Mouse (Mus musculus) layer of hippocampus, adult 9-11 months (tissue): ENCODE data around the gene Dock2.
A peak's percentile ranks its signal among the peaks of the same experiment; 100 is the strongest.

ENCODE experiments used
- DNase-seq: peaks from one replicate; pipeline ENCODE4 v3.0.0; 2022

Gene Dock2

DNA sequence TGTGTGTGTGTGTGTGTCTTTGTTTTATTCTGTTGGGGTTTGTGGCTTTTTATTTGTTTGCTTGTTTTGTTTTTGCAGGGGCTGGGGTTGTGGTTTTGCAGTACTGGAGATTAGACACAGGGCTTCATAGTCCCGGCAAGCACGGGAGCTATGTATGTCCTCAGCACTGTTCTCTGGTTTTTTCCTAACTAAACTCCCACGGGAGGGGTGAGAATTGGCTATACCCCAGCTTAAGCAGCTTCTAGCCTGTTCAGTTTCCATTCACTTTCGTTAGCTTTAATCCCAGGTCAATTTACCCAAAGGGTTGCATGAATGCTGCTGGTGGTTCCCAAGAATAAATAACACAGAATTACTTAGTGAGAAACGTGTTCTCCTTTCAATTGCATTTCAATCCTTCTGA, 376.8 kb downstream of the Dock2 start:
- DNase-seq = no peak

DNA sequence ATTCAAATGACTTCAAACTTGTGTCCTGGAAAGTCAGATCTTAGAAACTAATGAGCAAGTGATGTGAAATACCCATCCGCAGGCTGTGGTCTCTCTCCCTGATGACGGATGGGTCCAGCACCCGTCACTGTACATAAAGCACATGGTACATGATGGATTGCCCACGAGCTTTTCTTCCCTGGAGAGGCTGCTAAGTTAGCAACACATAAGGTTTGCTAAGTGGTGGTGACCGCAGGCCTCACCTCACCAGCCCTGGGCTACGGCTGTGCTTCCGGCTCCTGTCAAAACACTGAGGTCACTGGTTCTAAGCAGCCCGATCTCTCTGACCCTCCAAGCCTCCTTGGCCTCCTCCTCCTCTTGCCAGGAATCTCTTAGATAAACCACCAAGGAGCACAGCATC, 377.4 kb downstream of the Dock2 start:
- no peak for DNase-seq

DNA sequence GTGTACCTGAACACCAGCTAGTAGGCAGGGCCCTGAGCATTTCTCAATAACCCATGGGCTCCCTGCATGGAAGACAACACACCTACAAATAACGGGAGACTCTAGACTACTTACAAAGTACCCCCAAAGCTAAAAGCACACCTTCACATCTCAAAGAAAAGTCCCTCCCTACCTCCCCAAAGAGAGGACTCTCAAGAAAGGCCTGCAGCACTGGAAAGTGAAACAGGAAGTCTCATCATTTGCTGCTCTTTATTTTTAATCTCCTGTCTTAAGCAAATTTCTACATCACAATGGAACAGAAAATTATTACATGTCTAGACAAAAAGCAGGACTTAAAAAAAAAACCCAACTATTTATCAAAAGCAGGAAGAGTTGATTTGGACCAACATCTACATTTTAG, 378.4 kb downstream of the Dock2 start:
- no peak for DNase-seq

DNA sequence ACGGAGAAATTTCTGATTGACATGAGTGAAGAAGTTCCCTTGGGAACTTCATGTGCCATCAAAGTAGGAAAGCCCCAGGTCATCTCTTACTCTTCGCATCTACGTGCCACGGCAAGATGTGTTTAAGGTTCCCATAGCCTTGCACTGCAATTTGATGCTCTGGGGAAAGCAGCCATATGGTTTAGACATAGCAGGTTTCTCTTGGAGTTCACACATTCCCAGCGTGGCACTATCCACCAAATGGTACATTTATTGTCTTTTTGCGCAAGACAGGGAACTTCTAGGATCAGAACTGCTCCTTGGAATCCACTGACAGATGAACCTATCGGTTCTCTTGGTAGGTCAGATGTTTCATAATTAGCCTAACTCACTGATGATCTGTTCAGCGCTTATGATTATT, 382.3 kb downstream of the Dock2 start:
- DNase-seq = no peak

DNA sequence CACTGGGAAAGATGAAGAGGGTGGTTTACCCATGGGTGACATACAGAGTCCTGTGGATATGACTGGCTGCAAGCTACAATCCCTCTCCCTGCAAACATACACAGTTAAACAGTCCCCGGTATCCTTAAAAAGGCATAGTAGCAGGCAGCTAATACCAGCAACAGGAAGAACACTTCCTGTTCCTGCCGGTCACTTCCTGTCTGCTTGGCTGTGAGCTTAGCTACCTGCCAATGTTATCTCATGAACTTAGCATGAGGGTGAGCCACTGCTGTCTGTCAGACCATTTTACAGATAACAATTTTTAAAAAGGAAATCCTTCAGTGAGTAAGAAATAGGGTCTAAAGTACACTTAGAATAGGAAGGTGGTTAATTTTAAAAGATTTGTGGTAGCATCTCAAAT, 385.1 kb downstream of the Dock2 start:
- no peak for DNase-seq

DNA sequence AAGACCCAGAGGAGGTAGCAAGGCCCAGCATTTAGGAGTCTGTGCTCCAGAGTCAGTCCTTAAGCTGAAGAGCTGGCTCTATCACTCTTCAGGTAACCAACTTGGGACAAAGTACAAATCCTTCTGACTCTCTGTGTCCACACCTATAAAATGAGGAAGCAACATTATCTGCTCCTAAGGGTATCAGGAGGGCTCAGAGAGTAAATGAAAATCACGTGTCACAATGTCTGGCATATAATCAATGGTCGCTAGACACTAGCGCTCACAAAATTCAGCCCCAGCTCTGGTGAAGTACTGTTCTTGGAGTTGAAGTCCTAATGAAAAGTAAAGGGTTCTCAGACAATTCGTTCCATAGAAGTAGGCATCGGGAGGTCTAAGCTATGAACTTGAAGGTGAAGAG, 386.0 kb downstream of the Dock2 start:
- no peak for DNase-seq

DNA sequence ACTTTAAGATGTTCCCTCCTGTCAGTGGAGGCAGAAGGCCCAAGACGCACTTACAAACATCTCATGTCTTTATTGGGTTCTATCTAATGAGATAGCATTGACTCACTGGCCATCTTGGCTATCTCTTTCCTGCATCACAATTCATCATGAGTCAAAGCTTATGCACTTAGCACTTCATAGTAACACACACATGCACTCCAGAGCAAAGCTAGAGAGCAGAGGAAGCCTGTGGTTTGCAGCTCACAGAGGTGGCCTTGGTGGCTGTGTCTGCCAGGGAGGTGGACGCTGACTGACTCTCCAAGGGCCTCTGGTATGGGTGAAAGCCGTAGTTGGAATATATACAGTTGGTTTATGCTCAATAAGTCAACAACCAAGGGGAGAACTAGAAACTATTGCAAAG, 387.9 kb downstream of the Dock2 start:
- DNase-seq = no peak

DNA sequence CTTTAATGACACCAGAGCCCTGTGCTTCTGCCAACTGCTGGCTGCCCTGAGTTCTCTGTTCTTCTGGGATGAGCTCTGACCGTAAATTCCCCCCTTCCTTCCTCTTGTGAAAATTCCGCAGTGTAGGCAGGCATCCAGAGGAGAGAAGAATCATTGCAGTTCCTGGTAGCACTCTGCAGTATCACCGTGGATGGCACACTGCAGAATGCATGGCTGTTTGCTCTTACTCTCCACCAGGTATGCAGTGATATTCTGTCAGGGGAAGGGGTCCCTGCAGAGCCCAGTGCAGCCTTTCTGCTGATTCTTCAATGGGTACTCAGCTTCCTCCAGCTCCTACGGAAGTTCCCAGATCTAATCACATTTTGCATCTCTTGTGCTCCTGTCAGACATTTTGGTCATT, 391.6 kb downstream of the Dock2 start:
- no peak for DNase-seq

DNA sequence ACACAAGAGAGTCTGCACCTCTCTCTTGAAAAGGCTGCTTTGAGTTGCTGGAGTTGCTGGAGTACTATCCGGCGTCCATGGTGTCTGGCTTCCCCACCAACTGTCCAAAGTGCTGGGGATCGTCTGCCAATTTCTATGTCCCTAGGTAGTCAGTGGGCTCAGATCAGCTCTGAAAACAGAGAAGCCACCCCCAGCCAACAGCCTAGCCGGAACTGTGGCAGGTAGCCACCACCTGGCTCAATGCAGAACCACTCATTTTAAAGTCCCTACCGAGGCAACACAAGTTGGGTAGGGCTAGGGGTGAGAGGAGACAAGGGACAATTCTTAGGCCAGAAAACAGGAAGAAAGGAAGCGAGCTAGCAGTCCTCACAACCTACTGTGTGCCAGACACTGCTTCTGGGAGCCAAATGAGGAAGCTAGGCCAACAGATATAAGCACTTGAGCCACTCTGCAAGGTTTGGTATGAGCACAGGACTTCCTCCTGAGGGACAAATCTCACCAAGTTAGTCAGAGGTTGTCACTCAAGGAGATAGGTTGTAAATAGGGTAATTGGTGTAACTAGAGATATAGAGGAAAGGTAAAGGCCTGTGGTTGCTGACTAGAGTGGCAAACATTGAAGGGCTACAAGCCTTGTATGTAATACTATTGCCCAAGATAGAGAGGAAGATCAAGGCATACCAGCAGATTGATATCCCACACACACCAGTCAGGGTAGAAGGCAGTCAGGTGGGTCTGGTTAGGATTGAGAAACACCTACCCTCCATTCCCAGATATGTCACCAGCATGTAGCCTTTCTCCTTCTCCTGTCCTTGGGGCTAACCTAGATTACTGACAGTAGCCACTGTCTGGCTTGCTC, 394.2 kb downstream of the Dock2 start:
- peak; percentile 8 for DNase-seq

DNA sequence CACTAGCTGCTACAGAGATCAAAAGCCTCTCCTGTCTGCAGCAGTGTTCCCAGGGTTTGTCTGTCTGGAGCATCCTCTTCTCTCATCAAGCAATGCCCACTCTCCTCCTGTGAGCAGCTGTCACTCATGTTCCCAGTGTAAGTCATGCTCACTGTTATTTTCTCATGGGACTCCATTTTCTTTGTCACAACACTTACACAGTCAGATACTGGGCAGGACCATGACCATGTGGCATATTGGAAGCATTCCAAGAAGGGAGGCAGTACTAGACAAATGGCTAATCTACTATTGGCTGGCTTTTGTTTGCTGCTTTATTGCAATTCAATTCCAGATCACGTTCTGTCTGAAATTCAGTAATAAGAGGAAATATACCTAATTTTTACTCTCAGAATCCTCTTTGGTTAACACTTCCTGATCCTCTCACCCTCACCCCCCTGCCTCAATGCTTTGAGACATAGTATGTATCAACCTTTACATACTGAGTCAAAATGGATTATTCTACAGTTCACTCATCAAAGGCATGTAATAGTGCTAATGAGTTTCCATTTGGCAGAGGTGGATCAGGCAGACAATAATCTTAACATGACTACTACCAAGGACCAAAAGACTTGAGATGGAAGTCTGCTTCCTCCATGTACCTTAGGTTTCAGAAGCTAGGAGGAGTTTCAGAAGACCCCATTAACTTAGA, 398.5 kb downstream of the Dock2 start:
- peak; percentile 21 for DNase-seq

DNA sequence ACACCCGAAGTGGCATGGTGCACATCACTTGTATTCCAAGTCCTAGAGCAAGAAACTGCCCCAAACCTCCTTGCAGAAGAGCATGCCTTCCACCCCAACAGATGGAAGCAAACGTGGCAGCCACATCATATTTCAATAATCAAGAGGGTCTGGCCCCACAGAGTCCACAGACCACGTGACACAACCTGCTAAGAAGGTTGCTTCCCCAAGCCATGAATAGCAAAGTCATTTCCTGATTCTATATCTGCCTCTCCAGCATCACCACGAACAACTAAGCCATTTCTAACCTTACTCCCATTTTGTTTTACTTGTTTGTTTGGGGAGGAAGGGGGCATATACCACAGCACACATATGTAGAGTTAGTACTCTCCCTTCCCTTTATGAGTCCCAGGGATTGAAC, 399.5 kb downstream of the Dock2 start:
- DNase-seq = no peak

DNA sequence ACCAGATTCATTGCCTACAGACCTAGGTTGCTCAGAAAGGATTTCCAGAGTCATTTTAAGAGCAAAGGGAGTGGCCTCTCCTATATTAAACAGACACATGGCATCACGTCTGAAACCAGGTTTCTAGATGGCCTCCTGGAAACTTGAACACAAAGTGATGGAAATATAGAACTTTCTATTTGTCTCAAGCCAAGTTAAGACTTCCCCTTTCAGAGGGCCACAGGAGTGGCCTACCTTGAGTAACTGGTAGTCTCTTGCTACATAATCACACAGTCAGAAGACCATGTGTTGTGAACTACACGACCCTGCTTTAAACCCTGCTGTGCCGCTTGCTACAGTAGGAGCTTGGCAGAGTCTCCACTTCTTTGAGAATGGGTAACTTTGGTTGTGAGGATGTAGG, 400.2 kb downstream of the Dock2 start:
- no peak for DNase-seq

DNA sequence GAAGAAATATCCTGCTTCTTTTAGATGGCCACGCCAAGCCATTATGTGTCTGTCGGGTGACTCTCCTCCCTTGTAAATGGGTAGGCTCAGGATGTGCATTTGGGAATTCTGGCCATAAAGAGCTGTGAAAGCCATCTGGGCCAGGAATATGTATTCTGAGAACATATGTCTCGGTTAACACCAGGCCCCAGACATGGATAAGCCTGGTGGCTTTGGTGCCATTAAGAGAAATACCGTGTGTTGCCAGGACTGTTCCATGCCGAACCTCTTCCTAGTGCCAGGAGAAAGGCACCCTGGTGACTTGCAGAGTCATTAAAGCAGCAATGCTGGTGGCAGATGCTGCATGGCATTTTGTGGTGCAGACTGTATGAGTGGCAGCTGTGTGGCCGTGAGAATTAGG, 406.0 kb downstream of the Dock2 start:
- DNase-seq = no peak

DNA sequence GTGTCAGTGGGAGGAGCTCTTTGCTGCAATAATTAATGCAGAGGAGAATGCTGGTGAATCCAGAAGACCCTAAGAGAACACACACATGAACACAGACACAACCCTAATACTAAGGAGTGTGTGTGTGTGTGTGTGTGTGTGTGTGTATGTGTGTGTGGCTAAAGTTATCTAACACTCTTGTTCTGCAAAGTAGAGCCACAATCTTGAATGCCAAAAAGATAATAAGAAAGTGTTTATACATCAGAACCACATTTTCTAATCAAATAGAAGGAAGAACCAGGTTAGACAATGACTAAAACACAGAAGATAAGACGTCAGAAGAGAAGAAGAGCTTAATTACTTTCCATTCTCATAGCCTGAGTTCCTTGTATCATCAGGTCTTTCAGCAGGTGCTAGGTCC, 408.1 kb downstream of the Dock2 start:
- DNase-seq = no peak

DNA sequence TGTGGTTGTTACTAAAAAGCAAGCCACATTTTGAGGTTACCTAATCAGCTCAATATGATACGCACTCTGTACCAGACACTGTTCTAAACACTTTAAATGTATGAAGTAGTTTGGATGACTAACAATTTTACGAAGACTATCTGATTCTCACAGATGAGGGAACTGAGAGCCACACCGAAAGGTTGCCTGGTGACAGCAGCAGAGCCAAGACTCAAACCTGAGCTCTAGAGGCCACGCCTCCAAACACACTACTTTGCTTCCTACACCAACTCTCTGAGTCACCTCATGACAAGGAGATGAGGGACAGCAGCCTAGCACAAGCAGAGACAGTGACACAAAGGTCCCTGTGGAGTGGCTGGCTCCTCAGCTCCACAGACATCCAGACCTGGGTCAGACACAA, 411.5 kb downstream of the Dock2 start:
- no peak for DNase-seq

DNA sequence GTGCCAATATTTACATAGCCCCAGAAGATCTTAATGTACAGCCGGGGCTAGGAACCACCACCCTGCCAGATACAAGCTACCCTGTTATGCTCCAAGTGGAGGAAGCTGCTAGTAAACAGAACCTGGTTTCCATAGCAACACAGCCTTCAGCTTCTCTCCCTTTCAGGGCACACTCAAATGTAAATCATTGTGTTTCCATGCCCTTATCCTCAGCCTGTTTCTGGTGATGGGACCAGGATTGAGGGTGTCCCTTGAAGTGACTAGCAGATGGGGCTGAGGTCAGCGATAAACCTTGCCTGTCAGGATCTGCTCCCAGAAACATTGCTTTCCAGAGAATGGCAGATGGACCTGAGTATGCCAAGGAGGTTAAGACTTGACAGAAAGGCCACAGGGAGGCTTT, 427.6 kb downstream of the Dock2 start:
- no peak for DNase-seq

DNA sequence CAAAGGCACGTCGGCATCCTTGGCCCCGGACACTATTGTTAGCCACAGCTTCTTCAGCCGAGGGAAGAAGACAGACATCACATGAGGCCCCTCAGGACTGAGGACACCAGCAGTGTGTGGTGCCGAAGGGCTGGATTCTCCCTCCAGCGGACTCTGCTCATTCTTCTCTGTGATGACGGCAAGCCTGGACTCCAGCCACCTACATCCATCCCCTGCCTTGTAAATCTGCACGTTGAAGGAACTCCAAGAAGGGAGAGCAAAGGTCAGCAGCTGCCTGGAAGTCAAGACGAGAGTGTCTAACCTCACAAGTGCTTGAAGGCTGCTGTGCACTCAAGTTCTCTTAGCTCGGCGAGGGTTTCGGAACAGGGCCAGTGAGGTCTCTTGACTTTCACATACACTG, 428.3 kb downstream of the Dock2 start:
- DNase-seq = no peak

DNA sequence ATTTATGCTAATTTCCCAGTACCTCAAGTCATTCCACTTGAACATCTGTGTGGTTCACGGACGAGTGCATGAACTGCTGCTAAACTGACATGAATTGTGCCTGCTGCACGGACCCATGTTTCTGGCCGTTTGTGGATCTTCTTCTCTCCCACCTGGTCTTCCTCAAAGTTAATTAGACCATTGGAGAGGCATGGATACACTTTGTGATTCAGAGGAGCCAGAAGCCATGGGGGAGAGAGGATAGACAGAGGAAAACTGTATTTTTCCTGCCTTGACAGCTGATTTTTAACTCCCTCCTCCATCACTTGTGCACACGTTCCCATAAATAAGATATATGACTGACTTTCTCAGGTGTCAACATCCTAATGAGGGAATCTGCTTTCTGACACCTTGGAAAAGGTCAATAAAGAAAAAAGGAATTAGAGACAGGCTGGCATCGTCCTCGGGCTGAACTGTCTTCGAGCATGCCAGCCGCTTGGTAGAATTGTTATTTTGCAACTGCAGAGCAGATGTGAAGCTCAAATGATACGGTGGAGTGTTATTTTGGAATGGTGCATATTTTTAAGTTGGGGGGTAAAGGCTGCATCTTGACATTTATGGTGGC, 434.1 kb downstream of the Dock2 start:
- DNase-seq = no peak

DNA sequence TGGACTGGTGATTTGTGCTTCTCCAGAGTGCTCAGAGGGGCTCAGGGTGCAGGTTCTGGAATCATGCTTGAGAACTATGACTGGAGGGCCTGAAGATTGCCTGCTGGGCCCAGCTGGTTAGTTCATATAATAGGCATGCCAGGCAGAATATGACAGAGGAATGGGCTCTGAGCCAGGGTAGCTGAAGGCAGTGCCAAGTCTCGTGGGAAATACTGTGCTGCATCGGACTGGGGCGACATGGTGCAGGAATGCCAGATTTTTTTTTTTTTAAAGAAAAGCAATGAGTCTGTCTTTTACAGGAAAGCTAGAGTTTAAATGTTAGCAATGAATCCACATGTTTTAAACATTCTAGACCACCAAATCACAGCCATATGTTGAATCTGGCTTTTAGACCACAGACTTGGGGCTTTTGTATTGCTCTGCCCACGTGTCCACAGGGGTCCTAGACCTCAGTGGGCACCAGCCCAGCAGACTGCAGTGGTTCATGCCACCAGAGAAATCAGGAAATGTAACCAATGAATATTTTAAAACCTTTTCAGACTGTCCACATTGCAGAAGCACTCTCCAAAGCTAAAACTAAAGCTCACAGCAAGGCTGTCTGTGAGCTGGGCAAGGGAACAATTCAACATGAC, 435.3 kb downstream of the Dock2 start:
- DNase-seq = peak; percentile 66

DNA sequence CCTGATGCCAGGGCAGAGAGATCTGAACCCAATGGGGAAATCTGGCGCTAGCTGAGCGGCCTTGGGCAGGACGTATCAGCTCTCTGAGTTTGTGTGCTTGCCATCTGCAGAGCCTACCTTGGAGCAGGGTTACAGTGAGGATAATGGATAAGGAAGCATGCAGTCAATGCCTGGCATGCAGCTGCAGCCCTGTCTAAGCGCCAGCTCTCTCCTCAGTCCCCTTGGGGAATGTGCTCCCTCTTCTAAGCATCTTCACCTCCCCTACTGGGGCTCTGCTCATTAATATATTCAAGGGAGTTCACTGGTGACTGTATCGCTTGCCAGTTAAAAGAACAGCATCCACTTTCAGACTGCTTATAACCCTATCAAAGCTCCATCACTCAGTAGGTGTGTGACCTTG, 439.4 kb downstream of the Dock2 start:
- no peak for DNase-seq

DNA sequence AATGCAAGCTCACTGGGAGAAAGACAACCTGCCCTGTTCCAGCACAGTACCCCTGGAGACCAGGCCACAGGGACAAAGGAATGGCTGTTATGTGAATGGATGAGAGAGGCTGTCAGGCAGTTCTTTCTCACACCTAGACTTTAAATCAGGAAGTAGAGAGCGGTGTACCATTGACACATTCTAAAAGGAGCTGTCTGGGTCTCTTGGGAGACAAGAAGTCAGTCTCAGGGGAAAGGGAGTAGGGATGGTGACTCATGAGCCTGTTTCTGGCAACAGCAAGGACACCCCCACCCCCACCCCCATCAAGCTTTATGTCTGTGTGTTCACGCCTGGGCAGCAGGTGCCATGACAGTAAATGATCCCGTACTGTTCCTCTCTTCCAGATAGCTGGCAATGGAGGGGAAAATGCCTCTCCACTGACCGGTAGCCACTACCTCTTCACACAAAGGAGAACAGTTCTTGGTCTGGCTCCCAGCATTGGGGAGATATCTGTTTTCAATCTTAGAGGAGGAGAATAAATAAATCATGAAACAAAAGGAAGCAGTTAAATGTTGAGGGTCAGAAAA, 439.9 kb downstream of the Dock2 start:
- DNase-seq = no peak

DNA sequence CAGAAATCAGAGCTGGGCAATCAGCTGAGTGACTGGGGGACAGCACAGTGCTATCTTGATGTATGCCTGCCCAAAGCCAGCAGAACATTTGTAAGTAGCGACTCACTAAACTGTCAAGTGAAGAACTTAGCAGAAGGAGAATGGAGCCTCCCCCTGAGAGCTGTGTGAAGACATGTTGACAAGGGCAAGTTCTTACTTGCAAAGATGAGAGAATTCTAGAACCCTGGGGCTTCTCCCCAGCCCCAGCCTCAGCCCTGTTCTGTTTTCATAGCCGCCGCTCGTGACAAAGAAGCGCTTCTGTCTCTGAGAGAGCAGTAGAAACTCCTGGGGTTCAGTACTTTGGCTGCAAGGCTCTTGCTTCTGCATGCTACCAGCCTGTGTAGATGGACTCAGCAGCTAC, 444.0 kb downstream of the Dock2 start:
- no peak for DNase-seq

DNA sequence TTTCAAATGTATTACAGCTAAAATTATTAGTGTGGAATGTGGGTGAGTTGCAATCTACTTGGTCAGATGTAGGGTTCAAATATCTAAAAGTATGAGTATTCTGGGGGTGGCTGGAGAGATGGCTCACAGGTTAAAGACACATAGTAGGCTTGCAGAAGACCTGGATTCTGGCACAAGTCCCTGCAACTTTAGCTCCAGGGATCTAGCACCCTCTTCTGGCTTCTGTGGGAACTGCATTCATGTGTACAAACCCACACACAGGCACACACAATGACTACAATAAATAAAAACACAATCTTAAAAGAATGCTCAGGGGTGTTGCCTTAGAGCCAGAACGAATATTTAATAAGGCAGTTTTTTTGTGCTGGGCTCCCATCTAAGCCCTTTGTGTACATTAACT, 445.8 kb downstream of the Dock2 start:
- DNase-seq = no peak
